Mouse (Mus musculus) cerebellum, postnatal 4 days (tissue): Measurements from ENCODE around the gene Gm3417.
A peak's percentile ranks its signal among the peaks of the same experiment; 100 is the strongest.
"Not testable (repeated sequence)": the region's sequence is repeated elsewhere in the genome, so short reads cannot be mapped to it uniquely, and the experiment has no call there.

Experiments used
- DNase-seq, 2 experiments: peaks; one replicate each; pipeline ENCODE4 v3.0.0; 2022; ENCODE audit warnings: low spot score in 2 of 2, mixed read lengths in 1 of 2

Gm3417 gene

GRCm38 (mm10) chr17:14958686-14959327 lies 19.8 kb downstream of the Gm3417 start:
- DNase-seq, result no peak

DNA sequence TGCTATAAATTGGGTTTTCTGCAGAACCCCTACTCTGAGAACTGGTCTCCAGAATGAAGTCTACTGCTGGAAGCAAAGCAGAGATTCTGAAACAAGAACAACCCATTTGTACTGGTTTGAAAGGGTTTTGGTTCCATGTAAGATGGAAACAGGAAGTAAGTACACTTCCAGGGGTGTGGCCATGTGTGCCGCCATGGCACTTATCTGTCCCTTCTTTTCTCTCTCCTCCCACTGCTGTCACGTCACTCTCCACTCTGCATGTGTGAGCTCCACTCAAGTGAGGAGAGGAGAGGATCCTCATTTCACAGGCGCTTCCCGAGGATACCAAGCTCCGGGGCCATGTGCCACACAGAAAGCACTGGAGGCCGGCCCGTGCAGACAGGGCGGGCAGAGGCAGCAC lies 25.1 kb downstream of the Gm3417 start:
- no peak for DNase-seq

DNA sequence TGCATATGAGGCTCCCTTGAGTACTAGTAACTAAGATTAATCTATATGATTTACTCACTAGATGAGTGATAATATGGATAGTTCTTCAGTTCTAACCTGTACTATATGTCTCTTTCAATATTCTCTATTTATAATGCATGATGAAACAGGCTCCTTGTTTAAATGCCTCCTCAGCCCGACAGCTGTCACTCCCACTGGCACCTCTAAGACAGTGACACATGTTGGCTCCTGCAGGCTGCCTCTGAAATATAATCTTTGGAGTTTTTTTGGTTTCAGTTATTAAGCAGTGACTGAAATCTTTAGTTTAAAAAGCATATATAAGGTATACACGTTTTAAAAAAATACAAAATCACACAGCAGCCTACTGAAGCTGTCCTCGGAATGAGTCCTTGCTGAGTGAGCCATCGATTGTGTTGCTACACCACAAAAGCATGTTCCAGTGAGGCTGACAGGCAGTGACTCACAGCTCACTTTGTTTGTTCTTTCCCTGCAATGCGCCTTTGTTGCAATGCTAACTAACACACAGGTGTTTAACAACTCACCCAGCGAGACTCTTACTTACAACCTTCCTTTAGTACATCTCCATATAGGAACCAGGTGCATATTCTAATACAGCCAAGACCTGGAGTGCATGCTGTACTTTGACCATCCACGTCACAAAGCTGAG lies 29.3 kb downstream of the Gm3417 start:
- no peak for DNase-seq

DNA sequence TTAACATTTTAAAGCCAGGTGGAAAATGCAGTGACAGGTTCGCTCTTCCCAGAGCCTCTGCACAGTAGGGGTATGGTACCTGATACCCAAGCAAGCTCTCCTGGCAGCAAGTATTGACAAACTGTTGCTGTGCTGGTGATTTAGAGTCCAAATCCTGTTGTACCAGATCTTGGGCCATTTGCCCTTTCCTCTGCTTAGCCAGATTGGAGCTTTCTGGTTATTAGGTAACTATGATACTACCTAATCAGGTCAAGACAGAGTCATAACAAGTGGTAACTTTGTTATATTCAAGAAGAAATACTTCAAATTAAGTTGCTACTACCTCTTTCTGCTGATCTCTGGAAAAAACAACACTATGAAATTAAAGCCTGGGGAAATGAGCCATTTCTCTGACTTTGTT lies 34.0 kb downstream of the Gm3417 start:
- DNase-seq, result no peak

- DNase-seq, result no peak
These were observed 34.9 kb downstream of the Gm3417 start for GRCm38 (mm10) chr17:14943729-14944059.

- peak; percentile 96 to 98 for DNase-seq
These were observed 35.4 kb downstream of the Gm3417 start, which contains the start of the genes Wdr27 and 1600012H06Rik for GRCm38 (mm10) chr17:14943009-14943728. TSS of gene Wdr27 (minus strand) at chr17:14943158. TSS of gene 1600012H06Rik (plus strand) at chr17:14943184.

DNA sequence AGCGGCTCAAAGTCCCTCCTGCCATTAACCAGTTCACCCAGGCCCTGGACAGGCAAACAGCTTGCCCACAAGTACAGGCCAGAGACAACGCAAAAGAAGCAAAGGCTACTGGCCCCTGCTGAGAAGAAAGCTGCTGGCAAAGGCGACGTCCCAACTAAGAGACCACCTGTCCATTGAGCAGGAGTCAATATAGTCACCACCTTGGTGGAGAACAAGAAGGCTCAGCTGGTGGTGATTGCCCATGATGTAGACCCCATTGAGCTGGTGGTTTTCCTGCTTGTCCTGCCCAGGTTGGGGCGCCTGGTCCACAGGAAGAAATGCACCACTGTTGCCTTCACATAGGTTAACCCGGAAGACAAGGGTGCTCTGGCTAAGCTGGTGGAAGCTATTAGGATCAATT lies 36.4 kb downstream of the Gm3417 start:
- not testable (repeated sequence) for DNase-seq

DNA sequence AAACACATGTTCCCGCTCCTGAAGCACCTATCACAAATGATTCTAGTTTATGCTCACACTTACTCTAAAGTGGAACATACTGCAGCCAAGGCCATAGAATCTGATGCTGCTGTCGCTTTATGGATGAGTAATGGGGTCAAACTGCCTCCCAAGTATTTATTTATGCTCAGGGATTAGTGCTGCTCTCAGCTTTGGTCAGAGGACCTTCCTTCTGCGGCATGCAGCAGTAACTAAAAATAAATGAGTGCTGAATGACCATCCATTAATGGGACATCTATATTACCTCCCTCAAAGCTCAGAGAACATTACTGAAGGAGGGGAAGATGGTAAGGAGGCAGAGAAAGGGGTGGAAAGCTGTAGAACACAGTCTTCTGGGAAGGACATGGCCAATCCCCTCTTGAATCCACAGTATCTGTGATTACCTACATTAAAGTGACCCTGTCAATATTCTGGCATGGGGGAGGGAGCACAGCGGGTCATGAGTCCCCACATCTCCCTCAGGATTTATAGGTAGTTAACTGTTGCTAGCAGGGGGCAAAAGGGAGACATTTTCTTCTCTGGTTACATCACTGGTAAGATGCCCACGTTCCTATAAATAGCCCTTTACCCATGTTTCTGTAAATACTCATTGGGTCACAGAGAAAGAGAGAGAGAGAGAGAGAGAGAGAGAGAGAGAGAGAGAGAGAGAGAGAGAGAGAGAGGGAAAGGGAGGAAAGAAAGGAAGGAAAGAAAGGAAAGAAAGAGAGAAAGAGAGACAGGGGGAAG lies 42.6 kb downstream of the Gm3417 start:
- DNase-seq, result no peak

- DNase-seq, result not testable (repeated sequence)
These were observed 43.3 kb downstream of the Gm3417 start for GRCm38 (mm10) chr17:14935280-14935679.

GRCm38 (mm10) chr17:14931469-14931868 lies 47.1 kb downstream of the Gm3417 start:
- no peak for DNase-seq

GRCm38 (mm10) chr17:14930697-14931096 lies 47.9 kb downstream of the Gm3417 start:
- DNase-seq, result no peak

- DNase-seq, result no peak
These were observed 50.0 kb downstream of the Gm3417 start for GRCm38 (mm10) chr17:14928631-14929030.

DNA sequence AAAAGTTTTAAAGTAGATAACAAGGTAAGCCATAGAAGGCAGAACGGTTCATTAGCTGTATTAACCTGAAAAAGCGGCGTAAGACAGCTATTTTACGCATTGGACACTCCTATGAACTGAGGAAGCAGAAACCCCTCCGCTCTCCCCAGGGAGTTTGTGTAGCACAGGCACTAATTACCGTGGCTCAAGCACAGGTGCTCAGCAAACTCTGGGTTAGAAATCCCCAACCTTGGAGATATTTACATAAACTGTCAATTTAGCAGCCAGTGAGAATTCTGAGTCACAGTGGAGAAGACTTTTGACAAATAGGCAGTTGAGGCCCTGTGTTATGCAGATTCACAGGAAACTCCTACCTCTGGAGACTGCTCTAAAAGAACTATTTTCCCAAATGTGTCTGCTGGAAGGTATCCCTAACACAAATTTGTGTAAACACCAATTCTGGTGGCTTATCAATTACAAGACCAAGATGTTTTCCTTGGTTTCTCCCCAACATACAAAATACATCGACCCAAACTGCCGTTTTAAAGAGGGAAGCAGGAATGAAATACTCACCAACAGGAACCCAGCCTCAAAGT lies 50.9 kb downstream of the Gm3417 start:
- no peak for DNase-seq

DNA sequence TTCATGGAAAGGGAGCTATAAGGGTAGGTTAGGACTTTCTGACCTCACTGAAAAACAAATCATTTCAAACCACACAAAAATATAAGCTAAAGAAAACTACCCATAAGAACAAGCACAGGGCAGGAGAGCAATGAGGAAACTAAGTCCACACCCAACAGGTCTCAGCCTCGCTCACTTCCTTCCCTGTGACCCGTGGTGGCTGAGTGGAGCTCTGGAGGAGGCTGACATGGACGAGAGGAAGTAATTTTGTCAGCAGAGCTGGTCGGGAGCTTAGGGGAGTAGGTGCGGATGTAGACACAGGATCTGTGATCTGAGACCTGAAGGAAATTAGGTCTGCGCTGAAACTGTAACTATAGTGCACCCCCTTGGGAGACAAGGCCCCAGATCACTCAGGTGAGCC lies 57.0 kb downstream of the Gm3417 start:
- DNase-seq, result no peak

DNA sequence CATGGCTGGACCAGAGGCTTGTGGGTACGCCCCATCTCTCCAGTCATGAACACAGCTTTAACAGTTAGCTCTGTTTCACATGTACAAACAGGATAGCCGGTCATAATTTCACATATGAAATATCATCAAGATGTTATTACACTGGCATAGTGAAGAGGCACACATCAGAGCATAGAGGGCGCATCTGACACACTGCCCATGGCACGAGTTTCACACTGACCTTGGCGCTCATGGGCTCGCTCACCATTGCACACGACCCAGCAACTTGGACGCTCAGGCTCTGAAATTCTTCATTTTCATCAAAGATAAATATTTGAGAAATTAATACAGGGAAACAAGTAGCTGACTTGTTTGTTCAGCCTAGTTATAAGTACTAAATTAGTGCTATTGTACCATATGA lies 60.7 kb downstream of the Gm3417 start:
- DNase-seq, result no peak

DNA sequence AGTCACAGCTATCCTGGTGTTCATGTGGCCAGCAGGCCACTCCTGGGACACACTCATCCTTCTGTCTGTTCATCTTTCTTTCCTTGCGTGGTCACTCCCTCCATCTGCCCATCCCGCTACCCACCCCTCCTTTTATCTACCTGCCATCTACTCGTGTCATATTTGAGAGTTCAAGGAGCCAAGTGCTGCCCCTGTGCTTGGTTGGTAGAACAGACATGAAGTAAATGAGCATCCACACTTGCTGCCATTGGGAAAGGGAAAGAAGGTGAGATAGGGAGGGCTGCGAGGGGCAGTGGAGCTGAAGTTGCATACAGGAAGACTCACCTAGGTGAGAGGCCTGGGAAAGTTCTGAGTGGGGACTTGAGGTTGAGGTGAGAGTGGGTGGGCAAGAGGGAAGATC lies 64.2 kb downstream of the Gm3417 start:
- DNase-seq, result no peak
